Mouse (Mus musculus): ENCODE data around the gene Adck2.

Adck2 gene

DNA sequence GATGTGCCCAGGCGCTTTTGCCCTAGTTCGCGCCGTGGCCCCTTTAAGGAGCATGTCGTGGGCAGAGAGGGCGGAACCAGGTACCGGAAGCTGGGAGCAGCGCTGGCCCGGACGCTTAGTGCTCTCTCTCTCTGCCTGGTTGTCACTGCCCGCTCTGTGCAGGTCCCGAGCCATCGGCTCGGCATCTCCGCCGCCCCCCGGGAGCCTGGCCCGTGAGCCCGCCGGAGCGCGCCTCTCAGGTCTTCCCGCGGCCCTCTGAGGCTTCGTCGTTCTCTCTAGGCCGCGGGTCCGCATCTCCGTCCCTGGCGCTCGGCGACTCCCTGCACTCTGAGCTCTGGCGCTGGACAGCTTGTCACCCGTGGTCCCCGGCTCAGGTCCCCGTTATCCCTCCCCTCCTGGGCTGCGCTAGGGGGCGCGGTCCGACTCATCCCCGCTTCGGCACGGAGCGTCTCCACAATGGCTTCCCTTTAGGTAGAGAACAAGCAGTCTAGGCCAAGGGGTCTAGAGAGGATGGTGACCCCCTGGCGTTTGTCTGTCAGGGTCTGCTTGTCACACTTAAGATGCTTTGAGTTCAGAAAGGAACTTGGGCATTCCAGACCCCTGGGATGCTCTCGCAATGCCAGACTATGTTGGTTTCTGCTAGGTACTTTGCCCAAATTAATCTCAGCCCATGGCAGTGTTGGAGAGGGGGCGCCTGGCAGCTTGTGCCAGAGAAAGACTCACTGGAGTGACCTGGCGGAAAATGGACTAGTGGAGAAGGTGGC lies at the start of gene Adck2:
TSS of gene Adck2 (plus strand) at position 83 of the 764 bp plus-strand sequence.
- DNase-seq (ENCODE audit: low read depth, low spot score): peak; percentile 97

DNA sequence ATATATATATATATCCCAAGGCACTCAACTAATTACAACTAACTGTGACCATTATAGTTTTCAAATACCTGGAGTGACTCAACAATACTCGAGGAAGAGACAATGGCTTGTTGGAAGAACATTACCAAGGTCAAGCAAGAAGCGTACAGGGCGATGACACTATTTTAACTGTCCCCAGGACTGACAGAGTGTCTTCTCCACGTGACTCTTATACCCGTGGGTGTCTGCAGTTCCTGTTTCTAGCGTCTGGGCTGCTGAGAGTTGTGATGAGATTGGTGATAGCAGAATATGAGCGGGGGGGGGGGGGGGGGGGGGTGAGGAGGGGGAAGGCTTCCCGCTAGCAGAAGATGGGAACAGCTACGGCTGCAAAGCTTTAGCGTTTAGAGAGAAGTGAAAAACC lies 46.9 kb upstream of the Adck2 start:
- peak; percentile 41 for DNase-seq (ENCODE audit: low read depth, low spot score)

DNA sequence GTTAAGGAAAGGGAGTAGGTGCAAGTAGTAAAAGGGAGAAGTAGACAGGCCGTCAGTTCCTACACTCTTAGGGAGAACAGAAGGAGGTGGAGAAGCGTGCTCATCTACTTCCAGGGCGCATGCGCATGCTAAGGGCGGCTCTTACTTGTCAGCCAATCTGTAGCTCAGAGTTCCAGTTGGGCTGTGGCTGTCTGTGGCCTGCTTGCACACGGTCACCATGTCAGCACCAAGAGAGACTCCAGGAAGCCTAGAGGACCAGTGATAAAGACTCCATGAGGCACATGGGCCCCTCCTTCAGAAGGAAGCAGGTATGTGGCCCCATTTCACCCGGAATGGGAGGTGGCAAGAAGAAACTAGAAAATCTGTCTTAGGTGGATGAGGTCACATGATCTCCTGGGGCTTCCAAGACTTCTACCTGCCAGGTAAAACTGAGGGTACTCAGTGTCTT lies 46.3 kb upstream of the Adck2 start:
- DNase-seq (ENCODE audit: low read depth, low spot score): peak; percentile 77

DNA sequence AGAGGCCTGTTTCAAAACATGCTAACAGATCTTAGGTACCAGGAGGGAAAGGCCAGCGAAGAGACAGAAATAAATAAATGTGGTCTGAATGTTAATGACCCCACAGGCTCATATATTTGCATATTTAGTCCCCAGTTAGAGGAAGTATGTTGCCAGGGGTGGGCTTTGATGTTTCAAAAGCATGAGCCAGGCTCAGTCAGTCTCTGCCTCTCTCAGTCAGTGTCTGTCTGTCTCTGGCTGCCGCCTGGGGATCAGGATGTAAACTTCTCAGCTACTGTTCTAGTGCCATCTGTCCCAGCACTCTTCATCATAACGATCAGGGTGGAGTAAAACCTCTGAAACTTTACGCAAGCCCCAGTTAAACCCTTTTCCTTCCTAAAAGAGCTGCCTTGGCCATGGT lies 45.9 kb upstream of the Adck2 start:
- peak; percentile 45 for DNase-seq (ENCODE audit: low read depth, low spot score)

DNA sequence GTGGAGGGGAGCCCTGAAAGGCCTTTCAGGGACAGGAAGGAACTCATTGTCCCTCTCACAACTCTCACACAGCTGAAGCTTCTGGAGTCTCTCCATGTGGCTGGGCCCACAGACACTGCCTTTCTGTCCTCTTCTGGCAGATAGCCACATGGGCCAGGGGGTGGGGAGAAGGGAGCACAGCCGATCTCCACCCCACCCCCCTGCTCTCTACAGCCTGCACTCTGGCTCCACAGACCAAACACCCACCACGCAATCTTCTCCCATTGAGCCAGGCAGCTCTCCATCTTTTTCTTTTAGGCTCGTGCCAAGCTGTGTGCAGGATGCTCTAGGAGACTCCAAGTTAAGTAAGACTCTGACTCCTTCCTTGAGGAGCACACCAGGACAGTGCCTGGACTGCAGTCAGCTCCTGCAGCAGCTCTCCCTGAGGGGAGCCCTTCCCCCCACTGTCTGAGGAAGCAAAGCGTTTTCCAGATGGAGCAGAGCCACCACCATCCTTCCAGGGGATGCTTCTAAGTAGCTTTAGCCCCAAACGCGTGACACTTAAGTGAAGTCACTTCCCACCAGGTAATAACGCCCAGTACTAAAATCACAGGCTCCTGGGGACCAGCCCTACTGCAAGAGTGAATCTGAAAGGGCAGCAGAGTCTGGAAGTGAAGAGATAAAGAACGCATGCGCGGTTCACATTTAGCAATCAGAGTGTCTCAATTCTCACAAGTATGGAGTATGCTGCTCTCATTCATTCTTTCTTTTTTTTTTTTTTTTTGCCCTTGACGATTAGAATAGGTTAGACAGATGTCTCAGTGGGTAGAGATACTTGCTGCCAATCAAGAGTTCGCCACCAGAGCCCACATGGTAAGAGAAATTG lies 44.8 kb upstream of the Adck2 start:
- peak; percentile 93 for DNase-seq (ENCODE audit: low read depth, low spot score)

DNA sequence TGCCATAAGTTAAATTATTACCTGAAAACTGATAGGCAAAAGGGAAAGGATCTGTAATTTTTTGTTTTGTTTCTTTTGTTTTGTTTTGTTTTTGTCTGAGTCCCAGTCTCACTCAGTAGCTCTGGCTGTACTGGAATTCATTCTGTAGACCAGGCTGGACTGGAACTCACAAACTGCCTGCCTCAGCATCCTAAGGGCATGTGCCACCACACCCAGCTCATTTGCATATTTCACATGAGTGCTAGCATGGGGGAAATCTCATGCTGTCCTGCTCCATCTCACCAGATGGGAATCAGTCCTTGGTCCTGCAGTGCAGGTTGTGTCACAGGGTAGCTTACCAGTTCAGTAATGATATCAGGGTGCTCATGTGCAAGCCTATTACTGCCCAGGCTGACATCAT lies 38.7 kb upstream of the Adck2 start:
- DNase-seq (ENCODE audit: low read depth, low spot score): no peak

DNA sequence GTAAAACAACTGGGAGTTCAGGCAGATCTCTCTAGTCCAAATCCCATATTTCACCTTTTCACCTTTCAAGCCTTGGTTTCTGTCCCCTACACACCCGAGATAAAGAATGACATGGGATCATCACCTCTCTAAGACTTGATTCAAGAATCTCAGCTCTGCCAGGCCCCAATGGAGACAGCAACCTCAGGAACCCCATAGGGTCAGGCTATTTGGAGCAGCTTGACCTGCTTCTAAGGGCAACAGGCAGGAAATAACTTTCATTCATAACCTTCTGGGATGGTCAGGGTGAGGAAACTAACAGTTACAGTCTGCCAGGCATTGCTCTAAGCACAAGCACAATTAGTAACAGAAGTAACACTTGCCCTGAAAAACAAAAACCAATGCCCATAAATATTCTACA lies 37.1 kb upstream of the Adck2 start:
- DNase-seq (ENCODE audit: low read depth, low spot score): no peak

DNA sequence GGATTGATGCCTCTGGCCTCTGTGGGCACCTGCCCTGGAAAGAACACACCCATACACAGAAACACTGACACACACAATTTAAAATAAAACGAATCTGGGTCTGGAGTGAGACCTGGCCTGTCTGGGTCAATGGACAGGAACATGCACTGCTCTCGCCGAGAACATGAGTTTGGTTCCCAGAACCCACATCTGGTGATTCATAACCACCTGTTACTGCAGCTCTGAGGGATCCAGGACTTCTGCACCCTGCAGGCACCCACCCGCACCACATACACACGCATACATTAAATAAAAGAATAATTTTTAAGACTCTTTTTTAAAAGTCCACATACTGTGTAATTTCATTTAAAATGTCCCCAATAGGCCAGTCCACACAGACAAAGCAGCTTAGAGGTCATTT lies 36.4 kb upstream of the Adck2 start:
- DNase-seq (ENCODE audit: low read depth, low spot score): no peak

DNA sequence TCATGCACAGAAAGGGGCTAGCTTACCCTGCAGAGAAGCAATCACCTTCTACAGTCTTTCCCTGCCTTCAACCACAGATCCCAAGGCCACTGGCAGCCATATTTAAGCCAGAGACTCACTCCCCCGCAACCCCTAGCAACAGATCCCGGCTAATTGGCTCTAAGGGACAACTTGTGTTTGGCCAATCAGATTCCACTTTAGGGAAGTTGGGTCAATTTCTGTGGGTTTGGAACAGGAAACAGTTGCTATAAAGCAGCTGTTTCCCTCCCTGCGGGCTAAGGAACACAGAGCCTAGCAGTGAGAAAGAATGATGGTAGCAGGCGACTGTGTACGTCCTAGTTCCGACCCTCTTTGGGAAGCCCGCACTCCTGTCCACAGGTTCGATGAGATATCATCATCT lies 35.4 kb upstream of the Adck2 start:
- DNase-seq (ENCODE audit: low read depth, low spot score): no peak

DNA sequence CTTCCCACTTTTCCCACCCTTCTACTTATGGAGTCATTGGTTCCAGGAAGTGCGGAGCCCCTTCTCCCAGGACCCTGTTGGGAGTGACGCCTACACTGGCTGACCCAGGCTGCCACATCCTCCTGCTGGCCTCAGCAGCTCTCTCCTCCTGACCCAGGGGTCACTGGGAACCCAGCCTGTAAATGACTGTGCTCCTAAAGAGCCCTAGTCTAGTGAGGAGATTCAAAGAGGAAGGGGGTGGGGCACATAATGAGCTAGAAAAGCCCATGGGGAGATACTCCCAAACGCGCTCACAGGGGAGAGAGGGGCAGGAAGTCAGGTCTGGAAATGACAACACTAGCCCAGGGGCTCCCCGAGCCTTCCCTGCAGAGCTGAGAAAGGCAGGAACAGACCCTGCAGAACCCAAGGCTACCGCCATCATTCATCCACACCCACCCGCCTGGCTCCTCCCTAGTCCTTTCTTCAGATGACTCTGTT lies 34.0 kb upstream of the Adck2 start:
- DNase-seq (ENCODE audit: low read depth, low spot score): no peak

DNA sequence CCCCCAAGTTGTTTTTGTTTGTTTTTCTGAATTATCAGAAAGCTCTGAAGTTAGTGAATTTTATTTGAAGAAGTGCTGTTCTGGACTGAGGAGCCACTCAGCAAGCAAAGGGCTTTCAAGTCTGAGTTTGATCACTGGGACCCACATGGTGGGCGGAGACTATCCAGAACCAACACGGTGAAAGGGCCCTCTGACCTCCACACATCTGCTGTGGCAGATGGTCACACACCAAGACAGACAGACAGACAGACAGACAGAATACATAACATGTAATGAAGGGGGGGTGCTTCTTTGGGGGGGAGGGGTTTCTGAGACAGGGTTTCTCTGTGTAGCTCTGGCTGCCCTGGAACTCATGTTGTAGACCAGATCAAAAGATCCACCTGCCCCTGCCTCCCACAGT lies 33.1 kb upstream of the Adck2 start:
- no peak for DNase-seq (ENCODE audit: low read depth, low spot score)

DNA sequence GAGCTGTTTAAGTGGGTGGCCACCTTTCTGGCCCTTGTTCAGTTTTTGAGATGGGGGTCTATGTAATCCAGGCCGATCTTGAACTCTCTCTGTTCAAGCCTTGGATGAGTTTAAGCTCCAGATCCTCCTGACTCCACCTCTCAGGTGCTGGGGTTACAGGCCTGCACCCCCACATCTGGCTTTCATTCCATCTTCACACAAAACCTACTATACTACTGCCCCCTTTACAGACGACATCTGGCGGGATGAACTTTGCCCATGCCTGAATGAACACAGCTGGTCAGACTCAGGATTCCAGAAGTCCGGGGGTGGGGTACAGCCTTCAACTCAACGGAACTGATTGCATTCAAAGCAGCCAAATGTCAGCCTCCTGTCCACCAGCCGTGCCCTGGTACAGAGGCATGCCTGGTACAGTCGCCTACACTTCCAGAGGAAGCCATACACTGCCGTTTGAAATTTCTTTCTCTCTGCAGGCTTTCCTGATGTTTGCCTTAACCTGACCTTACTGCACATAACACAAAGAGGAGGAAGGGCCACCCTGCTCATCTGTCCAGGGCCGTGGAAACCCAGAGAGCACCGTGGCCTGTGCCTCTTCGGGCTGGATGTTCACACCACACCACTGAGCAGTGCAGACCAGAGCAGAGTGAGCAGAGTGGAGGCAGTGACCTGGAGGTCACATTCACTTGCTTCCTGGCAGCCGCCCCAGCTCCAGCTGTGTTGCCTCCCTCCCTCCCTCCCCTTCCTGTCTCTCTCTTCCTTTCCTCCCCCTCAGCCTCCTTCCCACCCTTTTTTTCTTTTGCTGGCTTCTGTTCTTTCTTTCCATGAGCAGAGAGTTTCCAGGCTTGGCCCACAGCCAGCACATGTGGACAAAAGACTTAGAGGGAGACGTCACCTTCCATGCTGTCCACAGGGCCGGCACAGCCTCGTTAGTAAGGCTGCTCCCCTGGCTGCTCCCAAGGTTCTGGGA lies 30.8 kb upstream of the Adck2 start:
- DNase-seq (ENCODE audit: low read depth, low spot score): peak; percentile 73

DNA sequence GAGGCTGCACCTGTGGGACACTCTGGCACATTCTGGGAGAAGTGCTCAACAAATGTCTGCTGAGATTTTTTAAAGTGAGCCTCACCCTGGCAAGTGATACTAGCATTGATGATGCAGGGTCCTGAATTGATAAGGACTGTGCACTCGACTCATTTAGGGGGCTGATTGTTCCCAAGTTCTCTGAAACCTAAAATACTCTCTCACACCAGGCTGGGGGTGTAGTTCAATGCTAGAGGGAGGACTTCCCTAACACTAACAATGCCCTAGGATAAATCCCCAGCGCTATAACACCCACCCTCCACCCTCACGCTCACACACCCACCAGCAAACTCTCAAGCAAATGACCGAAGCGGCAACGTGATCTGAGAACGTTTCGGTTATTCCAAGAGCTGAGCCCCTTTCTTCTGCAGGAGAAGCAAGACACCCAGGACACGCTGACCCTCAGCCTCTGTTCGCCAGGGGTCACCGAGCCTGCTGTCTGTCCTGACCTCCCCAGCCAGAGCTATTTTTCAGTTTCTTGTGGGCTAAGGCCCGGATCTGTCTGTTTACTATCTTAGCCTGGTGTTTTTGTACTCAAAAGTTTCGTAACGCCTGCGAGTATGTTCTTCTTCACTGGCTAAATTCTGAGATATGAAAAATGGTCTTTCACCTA lies 29.8 kb upstream of the Adck2 start:
- no peak for DNase-seq (ENCODE audit: low read depth, low spot score)

DNA sequence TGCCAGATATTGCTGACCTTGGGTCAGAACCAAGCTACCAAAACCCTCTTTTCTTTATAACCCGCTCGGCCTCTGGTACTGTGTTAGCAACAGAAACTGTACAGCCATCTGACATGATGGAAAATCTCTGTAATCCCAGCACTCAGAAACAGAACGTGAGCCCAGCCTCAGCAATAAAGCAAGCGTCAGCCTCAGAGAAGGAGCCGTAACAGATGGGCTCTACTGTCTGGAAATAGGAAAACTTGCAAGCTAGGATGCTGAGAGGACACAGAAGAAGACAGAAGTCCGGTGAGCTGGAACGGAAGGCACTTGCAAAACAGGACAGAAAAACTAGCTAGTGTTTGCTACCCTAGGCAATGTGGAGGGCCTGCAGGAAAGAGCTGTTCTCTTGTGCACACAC lies 28.2 kb upstream of the Adck2 start:
- peak; percentile 29 for DNase-seq (ENCODE audit: low read depth, low spot score)

DNA sequence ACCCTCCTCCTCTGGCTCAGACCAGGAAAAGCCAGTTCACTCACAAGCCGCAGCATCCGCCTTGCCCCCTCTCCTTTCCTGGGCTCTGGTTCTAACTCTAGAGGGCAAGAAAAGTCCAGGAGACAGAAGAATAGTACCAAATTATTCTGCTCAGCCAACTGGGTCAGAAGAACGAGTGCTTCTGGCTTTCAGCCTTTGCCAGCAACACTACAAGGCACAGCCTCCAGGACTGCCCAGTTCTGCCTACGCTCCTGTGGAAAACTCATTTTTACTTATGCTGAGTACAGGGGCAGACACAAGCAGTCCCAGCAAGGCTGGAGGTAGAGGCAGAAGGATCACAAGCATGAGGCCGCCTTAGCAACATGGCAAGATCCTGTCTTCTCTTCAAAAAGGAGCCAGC lies 25.6 kb upstream of the Adck2 start:
- DNase-seq (ENCODE audit: low read depth, low spot score): no peak

DNA sequence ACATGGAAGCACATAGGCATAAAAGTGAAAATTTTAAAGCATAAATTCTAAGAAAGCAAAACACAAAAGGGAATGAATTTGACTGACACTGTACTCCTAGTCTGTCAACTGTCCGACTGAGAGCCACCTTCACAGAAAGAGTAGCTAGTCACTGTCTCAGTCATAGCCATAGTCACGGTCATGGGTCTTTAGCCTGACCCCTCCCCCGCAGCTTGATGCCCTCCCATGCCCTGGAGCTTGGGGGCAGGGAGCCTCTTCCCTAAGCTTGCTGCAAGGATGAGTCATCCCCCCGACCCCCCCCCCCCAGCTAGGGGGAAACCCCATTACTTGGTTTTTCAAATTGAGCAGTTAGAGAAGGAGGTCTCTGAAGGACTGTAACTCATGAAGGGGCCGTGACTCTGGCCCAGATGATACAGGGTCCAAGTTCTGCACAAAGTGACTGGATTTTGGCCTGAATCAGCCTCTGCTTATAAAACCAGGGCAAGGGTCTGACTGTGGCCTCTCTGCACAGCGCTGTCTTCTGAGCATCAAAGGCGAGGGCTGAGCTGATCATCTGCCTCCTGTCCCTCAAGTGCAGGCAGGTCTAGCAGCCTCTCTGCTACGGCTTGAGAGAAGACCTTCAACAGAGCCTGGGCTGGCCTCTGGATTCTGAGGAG lies 21.6 kb upstream of the Adck2 start:
- DNase-seq (ENCODE audit: low read depth, low spot score): no peak

DNA sequence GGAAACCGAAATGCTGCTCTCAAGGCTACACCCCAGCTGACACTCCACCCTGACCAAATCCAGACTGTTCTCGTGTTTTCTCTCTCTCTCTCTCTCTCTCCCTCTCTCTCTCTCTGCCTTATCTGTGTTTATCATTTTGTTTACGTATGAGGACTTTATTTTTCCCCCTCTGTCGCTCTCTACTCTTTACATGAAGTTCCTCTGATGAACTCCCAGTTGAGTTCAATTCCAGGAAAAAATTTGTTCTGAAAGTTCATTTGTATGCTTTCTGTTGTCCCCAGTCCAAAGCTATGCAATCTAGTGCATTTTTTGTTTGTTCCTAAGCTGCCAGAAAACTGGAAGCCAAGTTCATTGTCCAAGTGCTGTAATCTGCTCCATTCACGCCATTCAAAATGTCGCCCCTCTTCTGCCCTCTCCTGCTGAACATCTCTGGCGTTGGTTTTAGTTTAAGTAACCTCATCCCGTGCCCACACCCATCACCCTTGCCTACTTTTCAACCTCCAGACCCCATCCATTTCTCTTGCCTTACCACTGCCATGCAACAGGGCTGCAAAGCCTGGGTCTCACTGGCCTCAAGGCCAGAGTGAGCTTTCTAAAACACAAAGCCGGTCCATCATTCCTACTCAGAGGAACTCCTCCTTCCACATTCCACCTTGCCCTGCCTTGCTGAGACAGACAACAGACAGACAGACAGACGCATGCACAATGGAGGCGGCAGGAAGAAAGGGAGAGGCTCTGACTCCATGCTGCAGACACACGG lies 18.6 kb upstream of the Adck2 start:
- DNase-seq (ENCODE audit: low read depth, low spot score): no peak

DNA sequence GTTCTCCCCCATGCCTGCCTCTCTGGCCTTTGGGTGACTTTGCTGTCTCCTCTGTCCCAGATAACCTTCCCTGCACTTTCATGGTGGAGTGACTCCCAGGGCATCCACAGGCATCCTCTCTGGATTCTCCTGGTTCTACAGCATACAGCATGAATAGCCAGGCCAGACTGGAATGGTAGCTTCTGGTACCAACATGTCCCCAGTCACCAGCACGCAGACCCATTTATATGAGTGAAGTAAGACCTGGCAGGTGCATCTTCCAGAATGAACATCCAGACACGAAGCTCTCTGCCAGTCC lies 18.1 kb upstream of the Adck2 start:
- DNase-seq (ENCODE audit: low read depth, low spot score): no peak

DNA sequence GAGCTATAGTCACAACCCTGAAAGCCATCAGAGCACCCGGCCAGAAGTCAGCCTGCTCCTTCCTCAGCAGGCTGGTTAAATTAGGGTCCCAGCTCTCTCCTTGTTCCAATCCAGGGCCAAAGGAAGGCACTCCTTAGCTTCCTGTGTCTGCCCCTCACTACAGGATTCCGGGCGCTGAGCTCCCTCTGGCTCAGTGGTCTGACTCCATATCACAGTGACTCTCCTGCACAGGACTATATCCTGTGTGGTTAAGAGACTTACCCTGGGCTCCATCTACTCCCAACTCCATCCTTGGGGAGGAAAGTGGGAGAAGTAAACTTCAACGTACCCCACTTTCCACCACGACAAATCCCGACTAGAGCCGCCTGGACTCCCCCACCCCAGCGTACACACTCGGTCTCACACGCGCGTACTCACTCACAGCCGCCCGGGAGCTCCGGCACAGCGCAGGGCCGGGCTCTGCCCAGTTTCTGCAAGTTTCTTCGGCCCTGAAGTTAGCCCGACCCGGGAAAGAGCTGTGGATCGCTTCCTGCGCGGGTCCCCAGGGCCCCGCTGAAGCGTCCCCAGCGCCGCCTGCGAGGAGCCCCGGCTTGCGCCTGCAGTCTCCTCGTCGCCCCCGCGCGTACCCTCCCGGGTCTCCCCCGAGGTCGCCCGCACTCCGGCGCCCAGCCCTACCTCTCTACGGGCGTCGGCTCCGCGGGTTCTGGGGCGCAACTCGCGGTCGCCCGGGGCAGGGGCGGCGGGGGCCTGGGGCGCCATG lies 16.6 kb upstream of the Adck2 start:
- DNase-seq (ENCODE audit: low read depth, low spot score): peak; percentile 27

All from brain, adult 2 months (tissue).